Mouse (Mus musculus) ES-Bruce4 (cell line): ENCODE data around the gene Pde11a. TPM values are rescaled to one million over a fixed set of nuclear protein-coding genes. Genes with fewer than 3 reads are reported as not detected.

Experiments used
- H3K27ac ChIP-seq: 2 replicates; pipeline ENCODE4 v1.5.1; 2012; ENCODE audit warnings: low read length, inconsistent platforms; ENCODE audit not compliant: insufficient read depth
- H3K27me3 ChIP-seq: 2 replicates; pipeline ENCODE4 v1.6.1; 2012; ENCODE audit warnings: mild to moderate bottlenecking, low read length, inconsistent platforms; ENCODE audit not compliant: control insufficient read depth, poor library complexity, insufficient read depth, severe bottlenecking
- H3K36me3 ChIP-seq: 2 replicates; pipeline ENCODE4 v1.6.1; 2012; ENCODE audit warnings: inconsistent platforms, mild to moderate bottlenecking, low read length, moderate library complexity; ENCODE audit not compliant: control insufficient read depth, poor library complexity, insufficient read depth, severe bottlenecking
- H3K4me1 ChIP-seq: one replicate; pipeline ENCODE4 v1.8.1; 2011; ENCODE audit warnings: low read length; ENCODE audit not compliant: control insufficient read depth, insufficient read depth
- H3K4me3 ChIP-seq: 2 replicates; pipeline ENCODE4 v1.5.1; 2011; ENCODE audit warnings: low read depth, mild to moderate bottlenecking, low read length
- H3K9ac ChIP-seq: 2 replicates; pipeline ENCODE4 v1.6.1; 2012; ENCODE audit warnings: low read depth, mild to moderate bottlenecking, inconsistent platforms; ENCODE audit not compliant: poor library complexity, severe bottlenecking
- H3K9me3 ChIP-seq: replicated peaks from 2 replicates; pipeline ENCODE4 v1.6.1; 2012; ENCODE audit warnings: mild to moderate bottlenecking, low read length, inconsistent platforms; ENCODE audit not compliant: control insufficient read depth, poor library complexity, insufficient read depth, severe bottlenecking
- CTCF ChIP-seq: IDR thresholded peaks from one replicate; pipeline ENCODE4 v1.8.1; 2011; ENCODE audit warnings: low read depth, low read length
- EP300 ChIP-seq: IDR thresholded peaks from 2 replicates; pipeline ENCODE4 v1.6.1; 2011; ENCODE audit warnings: low read depth, low read length; ENCODE audit not compliant: insufficient read depth
- POLR2A ChIP-seq: IDR thresholded peaks from one replicate; pipeline ENCODE4 v1.8.1; 2011; ENCODE audit warnings: low read length; ENCODE audit not compliant: insufficient read depth
- polyA plus RNA-seq: library from polyadenylated mRNA; stranded (reverse); fragments of >200 nt; gene quantifications from 2 replicates; pipeline ENCODE4 v1.2.4, GENCODE M21; 2011; ENCODE audit warnings: low read depth; ENCODE audit not compliant: missing spikeins, insufficient read depth, insufficient read length

The Pde11a gene
- polyA plus RNA-seq, 1 experiment, result 0.76 TPM

- no peaks in the 10 kb centered on the region; the same call in 1 of the 2 replicates for H3K9me3 ChIP-seq
- H3K4me1 ChIP-seq, result no peaks in the 10 kb centered on the region
- no peak overlapping the region for H3K27ac ChIP-seq
- no peak overlapping the region for H3K4me3 ChIP-seq
- TF ChIP-seq CTCF, result no peak
- TF ChIP-seq POLR2A, result no peak
- TF ChIP-seq EP300, result no peak
- H3K36me3 ChIP-seq, result no peaks in the 10 kb centered on the region
- no peaks in the 10 kb centered on the region; the same call in 1 of the 2 replicates for H3K27me3 ChIP-seq
- H3K9ac ChIP-seq, result no peak overlapping the region
These were observed 52.3 kb downstream of the Pde11a start for GRCm38 (mm10) chr2:76286288-76286740.

- Histone ChIP-seq H3K9ac (no peak overlapping the region), H3K27ac (no peak overlapping the region), H3K4me1 (no peaks in the 10 kb centered on the region), H3K9me3 (no peaks in the 10 kb centered on the region; the same call in 1 of the 2 replicates), H3K36me3 (no peaks in the 10 kb centered on the region), H3K27me3 (no peaks in the 10 kb centered on the region; the same call in 1 of the 2 replicates), H3K4me3 (no peak overlapping the region)
- TF ChIP-seq POLR2A, result no peak
- peak; percentile 55 for TF ChIP-seq CTCF
- no peak for TF ChIP-seq EP300
These were observed 53.4 kb downstream of the Pde11a start for GRCm38 (mm10) chr2:76285150-76285549.

DNA sequence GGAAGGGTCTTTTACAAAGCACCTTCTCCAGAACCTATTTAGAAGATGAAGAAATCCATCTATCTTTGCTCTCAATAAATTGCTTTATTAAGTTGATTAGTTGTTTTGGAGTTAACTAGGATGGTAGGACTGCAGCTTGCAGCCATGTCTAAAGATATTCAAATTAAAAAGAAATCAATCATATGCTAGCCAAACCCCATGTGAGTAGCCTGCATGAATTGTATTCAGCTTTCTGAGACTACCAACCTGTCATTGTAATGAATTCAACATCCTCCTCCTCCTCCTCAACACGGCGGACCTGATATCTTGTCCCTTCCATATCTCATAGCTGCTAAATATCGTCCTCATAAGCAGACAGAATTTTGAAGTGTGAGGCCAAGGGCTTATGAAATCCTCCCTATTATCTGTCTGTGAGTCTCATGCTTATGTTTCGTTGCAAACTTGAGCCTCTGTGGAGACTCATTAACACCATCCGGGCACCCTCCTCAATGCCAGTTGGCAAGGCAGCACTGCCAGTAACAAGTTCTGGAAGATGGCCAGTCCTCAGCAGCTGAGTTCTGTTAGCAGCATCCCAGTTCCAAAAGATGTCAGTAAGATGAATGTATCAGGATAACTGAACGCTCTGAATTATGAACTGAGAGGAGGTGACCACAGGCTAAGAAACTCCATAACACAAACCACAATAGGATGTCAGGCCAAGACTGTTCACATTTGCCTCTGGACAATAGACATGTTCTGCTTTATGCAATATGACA lies 55.0 kb downstream of the Pde11a start:
- Histone ChIP-seq H3K27ac (no peak overlapping the region), H3K4me1 (no peaks in the 10 kb centered on the region), H3K36me3 (no peaks in the 10 kb centered on the region), H3K4me3 (no peak overlapping the region), H3K9ac (no peak overlapping the region), H3K9me3 (no peaks in the 10 kb centered on the region; the same call in 1 of the 2 replicates), H3K27me3 (no peaks in the 10 kb centered on the region)
- TF ChIP-seq CTCF (no peak), POLR2A (no peak), EP300 (no peak)

DNA sequence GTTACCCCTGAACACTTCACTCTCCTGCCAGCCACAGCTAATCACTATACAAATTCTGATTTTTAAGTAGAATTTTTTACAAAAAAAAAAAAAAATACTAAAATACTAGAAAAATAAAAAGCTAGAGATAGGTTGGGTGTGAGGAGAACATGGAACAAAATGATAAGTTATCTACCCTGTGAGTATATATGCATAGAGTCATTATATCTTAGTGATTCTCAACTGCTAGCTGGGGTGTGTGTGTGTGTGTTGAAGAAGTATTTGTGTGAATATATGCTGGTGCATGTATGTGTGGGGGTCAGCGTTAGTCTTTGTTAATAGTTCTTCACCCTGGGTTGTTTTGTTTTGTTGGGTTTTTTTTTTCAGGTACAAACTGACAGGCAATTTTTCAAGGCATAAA lies 69.1 kb downstream of the Pde11a start:
- no peak overlapping the region for H3K9ac ChIP-seq
- H3K36me3 ChIP-seq, result no peaks in the 10 kb centered on the region
- no peak for TF ChIP-seq CTCF
- TF ChIP-seq EP300, result no peak
- no peaks in the 10 kb centered on the region for H3K9me3 ChIP-seq
- H3K4me1 ChIP-seq, result no peaks in the 10 kb centered on the region
- H3K4me3 ChIP-seq, result no peak overlapping the region
- H3K27ac ChIP-seq, result no peak overlapping the region
- H3K27me3 ChIP-seq, result no peaks in the 10 kb centered on the region

GRCm38 (mm10) chr2:76267335-76267734 lies 71.2 kb downstream of the Pde11a start:
- no peaks in the 10 kb centered on the region for H3K36me3 ChIP-seq
- H3K4me1 ChIP-seq, result no peaks in the 10 kb centered on the region
- TF ChIP-seq POLR2A (no peak), CTCF (no peak), EP300 (no peak)
- no peak overlapping the region for H3K9ac ChIP-seq
- no peaks in the 10 kb centered on the region for H3K27me3 ChIP-seq
- H3K9me3 ChIP-seq, result no peaks in the 10 kb centered on the region
- H3K4me3 ChIP-seq, result no peak overlapping the region
- no peak overlapping the region for H3K27ac ChIP-seq

GRCm38 (mm10) chr2:76266622-76267021 lies 72.0 kb downstream of the Pde11a start:
- Histone ChIP-seq H3K4me1 (no peaks in the 10 kb centered on the region), H3K36me3 (no peaks in the 10 kb centered on the region), H3K4me3 (no peak overlapping the region), H3K9ac (no peak overlapping the region), H3K27me3 (no peaks in the 10 kb centered on the region), H3K27ac (no peak overlapping the region), H3K9me3 (no peaks in the 10 kb centered on the region)
- TF ChIP-seq POLR2A (no peak), CTCF (no peak)
